In the genomic region with DNA sequence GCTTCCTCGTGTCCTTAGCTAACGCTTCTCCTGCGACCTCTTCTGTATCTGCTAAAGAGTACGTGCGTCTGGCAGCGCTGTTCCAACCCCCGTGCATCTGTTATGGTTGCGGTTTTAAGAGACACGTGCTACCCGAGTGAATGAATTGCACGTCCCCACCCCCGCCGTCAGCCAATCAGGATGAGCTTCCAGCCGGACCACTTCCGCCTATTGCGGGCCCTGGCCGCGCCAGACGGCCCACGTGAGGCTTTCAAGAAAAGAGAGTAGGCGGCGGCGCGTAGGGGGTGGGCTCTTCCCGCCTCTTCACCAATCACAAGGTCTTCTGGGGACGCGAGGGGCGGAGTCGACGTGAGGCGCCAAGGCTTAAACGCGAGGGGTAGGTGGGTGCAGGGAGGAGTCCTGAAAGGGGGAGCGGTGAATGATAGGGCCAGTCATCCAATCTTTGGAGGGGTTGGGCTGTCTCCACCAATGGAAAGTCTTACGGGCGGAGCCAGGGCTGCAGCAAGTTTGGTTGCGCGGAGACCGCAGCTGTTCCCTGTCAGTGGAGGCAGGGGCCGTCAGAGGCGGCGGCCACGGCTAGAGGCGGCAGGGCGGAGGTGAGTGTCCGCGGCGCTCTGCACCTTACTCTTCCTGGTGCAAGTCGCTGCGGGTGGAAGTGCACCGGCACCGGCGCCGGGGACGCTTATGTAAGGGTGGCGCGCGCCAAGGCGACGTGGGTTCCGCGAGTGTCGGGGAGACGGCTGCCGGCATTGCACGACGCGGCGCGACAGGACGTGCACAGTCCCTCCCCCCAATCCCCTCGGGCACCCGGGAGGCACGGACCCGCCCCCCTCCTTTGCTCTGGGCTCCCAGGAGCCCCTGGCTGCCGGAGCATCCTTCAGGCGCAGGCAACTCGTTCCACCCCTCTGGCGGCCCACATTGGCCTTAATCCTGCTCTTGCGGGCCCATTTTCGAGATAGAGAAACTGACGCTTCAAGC, we compare ENCODE assay signal across 8 mouse cellular contexts. TPM values are rescaled to one million over a fixed set of nuclear protein-coding genes. Genes with fewer than 3 reads are reported as not detected.
A peak's percentile ranks its signal among the peaks of the same experiment; 100 is the strongest.
DNase-seq lines count a peak whose midpoint lies in the region; ATAC-seq and TF ChIP-seq lines count a peak whose summit lies in the region.

A gene (plus strand): TSS at position 487 of the 978 bp plus-strand sequence.

- H3K27ac ChIP-seq in bone marrow macrophage, adult 2 months (ENCODE audit: insufficient read depth, low read depth, low read length) = no peak within 1 kb of the TSS
- no peak within 1 kb of the TSS for H3K27ac ChIP-seq in embryonic fibroblast, embryonic 13.5 days (ENCODE audit: insufficient read depth, low read length)
- no peak within 1 kb of the TSS for H3K27ac ChIP-seq in kidney, embryonic 14.5 days (ENCODE audit: low read depth, low read length)
- H3K27ac ChIP-seq in limb, embryonic 15.5 days = no peak within 1 kb of the TSS

- under 1% methylated on average over 80 of the region's 82 CpGs for WGBS in kidney, embryonic 14.5 days
- WGBS in limb, embryonic 15.5 days = under 1% methylated on average over 79 of the region's 82 CpGs

- peak within 1 kb of the TSS; percentile 76 for H3K4me3 ChIP-seq in bone marrow macrophage, adult 2 months (ENCODE audit: insufficient read depth, low read length)
- peak within 1 kb of the TSS; percentile 69 for H3K4me3 ChIP-seq in embryonic fibroblast, embryonic 13.5 days (ENCODE audit: insufficient read depth, low read length)
- H3K4me3 ChIP-seq in kidney, embryonic 14.5 days (ENCODE audit: low read length) = peak within 1 kb of the TSS; percentile 77
- H3K4me3 ChIP-seq in limb, embryonic 15.5 days = peak within 1 kb of the TSS; percentile 77

- TF ChIP-seq POLR2A in bone marrow macrophage, adult 2 months (IDR thresholded peaks at IDR 0.05; ENCODE audit: borderline replicate concordance, low read depth, low read length) = no peak
- TF ChIP-seq POLR2A in embryonic fibroblast, embryonic 13.5 days (IDR thresholded peaks at IDR 0.05; ENCODE audit: low read depth, low read length) = peak; percentile 82

- H3K4me1 ChIP-seq in bone marrow macrophage, adult 2 months (ENCODE audit: control insufficient read depth, insufficient read depth, low read length) = peaks cover 2% of the 10 kb centered on the region; the same call in 1 of the 2 replicates
- H3K4me1 ChIP-seq in embryonic fibroblast, embryonic 13.5 days (ENCODE audit: control insufficient read depth, insufficient read depth, low read length) = 0 out of 2 replicates have a peak, but pooled peaks cover under 1% of the 10 kb centered on the region
- peaks cover 6% of the 10 kb centered on the region; the same call in 1 of the 2 replicates for H3K4me1 ChIP-seq in kidney, embryonic 14.5 days (ENCODE audit: control insufficient read depth, insufficient read depth, low read length)
- peaks cover 18% of the 10 kb centered on the region for H3K4me1 ChIP-seq in limb, embryonic 15.5 days

- peak; percentile 99 for ATAC-seq in kidney, embryonic 14.5 days (ENCODE audit: low FRiP score, low TSS enrichment)
- ATAC-seq in limb, embryonic 15.5 days (ENCODE audit: insufficient number of reproducible peaks, low FRiP score, low TSS enrichment, low read depth) = peak; percentile 100

- peak within 1 kb of the TSS; percentile 57 for H3K9ac ChIP-seq in kidney, embryonic 14.5 days (ENCODE audit: low read depth, low read length)
- H3K9ac ChIP-seq in limb, embryonic 15.5 days = peak within 1 kb of the TSS; percentile 55

- peak; percentile 100 for DNase-seq in A20 (ENCODE audit: low read depth, low spot score)
- DNase-seq in heart, adult 9 months (ENCODE audit: low spot score in 2 of 2) = peak; percentile 99
- peak; percentile 98 to 99 for DNase-seq in monocyte, adult 2 months (ENCODE audit: low read depth in 1 of 2, low spot score in 2 of 2)
- peak; percentile 99 to 100 for DNase-seq in spleen, postnatal 36 days (ENCODE audit: low spot score in 2 of 2)

- peak within 1 kb of the TSS; percentile 84 for H3K4me2 ChIP-seq in kidney, embryonic 14.5 days (replicated peaks; ENCODE audit: low read depth, low read length)
- peak within 1 kb of the TSS; percentile 92 for H3K4me2 ChIP-seq in limb, embryonic 15.5 days

- H3K9me3 ChIP-seq in kidney, embryonic 14.5 days (ENCODE audit: control insufficient read depth, low read length) = no peaks in the 10 kb centered on the region
- H3K9me3 ChIP-seq in limb, embryonic 15.5 days = no peaks in the 10 kb centered on the region

- no peaks in the 10 kb centered on the region for H3K27me3 ChIP-seq in kidney, embryonic 14.5 days (ENCODE audit: control insufficient read depth, insufficient read depth, low read length)
- 0 out of 2 replicates have a peak, but pooled peaks cover 10% of the 10 kb centered on the region for H3K27me3 ChIP-seq in limb, embryonic 15.5 days

- TF ChIP-seq CTCF in bone marrow macrophage, adult 2 months (IDR thresholded peaks at IDR 0.05; ENCODE audit: low read depth, low read length) = no peak
- no peak for TF ChIP-seq CTCF in embryonic fibroblast, embryonic 13.5 days (IDR thresholded peaks at IDR 0.05; ENCODE audit: borderline replicate concordance, insufficient read depth, low read length)

- no peaks in the 10 kb centered on the region for H3K36me3 ChIP-seq in kidney, embryonic 14.5 days (ENCODE audit: control insufficient read depth, insufficient read depth, low read length)
- no peaks in the 10 kb centered on the region for H3K36me3 ChIP-seq in limb, embryonic 15.5 days

RNA-seq across cellular contexts. Expression of the gene that starts here (rescaled TPM):
- polyA plus RNA-seq in bone marrow macrophage, adult 2 months (2012; ENCODE audit: insufficient read depth, insufficient read length, missing spikeins) = 1.8 and 3.7 TPM in 2 replicates
- polyA plus RNA-seq in embryonic fibroblast, embryonic 13.5 days (2011; ENCODE audit: insufficient read length, low read depth, missing spikeins) = 16.4 and 17.3 TPM in 2 replicates
- polyA plus RNA-seq in kidney, embryonic 14.5 days (2014; fragmentation: Nextera tagmentation; extraction: Ambion mirVana) = 10.0 and 16.7 TPM in 2 replicates
- polyA plus RNA-seq in limb, embryonic 15.5 days (2015; fragmentation: Nextera tagmentation; extraction: Ambion mirVana) = 16.2 and 16.5 TPM in 2 replicates
